Mouse (Mus musculus): Measurements from ENCODE around the gene Sumo1. TPM values are rescaled to one million over a fixed set of nuclear protein-coding genes. Genes with fewer than 3 reads are reported as not detected.
A peak's percentile ranks its signal among the peaks of the same experiment; 100 is the strongest.
"Not testable (repeated sequence)": the region's sequence is repeated elsewhere in the genome, so short reads cannot be mapped to it uniquely, and the experiment has no call there.

Gene Sumo1
- polyA plus RNA-seq, 1 experiment from 2014 or later: 445 TPM

GRCm38 (mm10) chr1:59668871-59669270, 1.8 kb downstream of the Sumo1 start:
- Histone ChIP-seq H3K36me3 (peaks cover 3% of the 10 kb centered on the region; the same call in 1 of the 2 replicates), H3K9ac (no peak overlapping the region), H3K4me2 (replicated peaks) (peak overlapping the region; percentile 85; the same call in 1 of the 2 replicates), H3K9me3 (no peaks in the 10 kb centered on the region), H3K27me3 (replicated peaks) (no peaks in the 10 kb centered on the region), H3K4me3 (no peak overlapping the region), H3K27ac (no peak overlapping the region), H3K4me1 (peaks cover 13% of the 10 kb centered on the region)
- no peak for ATAC-seq (ENCODE audit: low FRiP score, low read depth)
- WGBS: 93% methylated on average over 2 of the region's 2 CpGs

- Histone ChIP-seq H3K36me3 (no peaks in the 10 kb centered on the region), H3K27me3 (replicated peaks) (no peaks in the 10 kb centered on the region), H3K4me3 (no peak overlapping the region), H3K9ac (no peak overlapping the region), H3K27ac (no peak overlapping the region), H3K9me3 (no peaks in the 10 kb centered on the region), H3K4me1 (peaks cover 3% of the 10 kb centered on the region; the same call in 1 of the 2 replicates), H3K4me2 (replicated peaks) (no peak overlapping the region)
- 92% methylated on average over 3 of the region's 3 CpGs for WGBS
- ATAC-seq (ENCODE audit: low FRiP score, low read depth): no peak
Observed at GRCm38 (mm10) chr1:59663456-59664135, 7.0 kb downstream of the Sumo1 start.

- Histone ChIP-seq H3K9me3 (no peaks in the 10 kb centered on the region), H3K36me3 (peaks cover 17% of the 10 kb centered on the region), H3K4me2 (replicated peaks) (no peak overlapping the region), H3K27ac (no peak overlapping the region), H3K27me3 (replicated peaks) (no peaks in the 10 kb centered on the region), H3K4me1 (no peaks in the 10 kb centered on the region), H3K9ac (no peak overlapping the region), H3K4me3 (no peak overlapping the region)
- WGBS: 94% methylated on average over 7 of the region's 7 CpGs
- no peak for ATAC-seq (ENCODE audit: low FRiP score, low read depth)
Observed at GRCm38 (mm10) chr1:59656244-59657171, 14.1 kb downstream of the Sumo1 start.

GRCm38 (mm10) chr1:59653243-59653911, 17.3 kb downstream of the Sumo1 start:
- H3K36me3 ChIP-seq: peaks cover 29% of the 10 kb centered on the region
- no peak for ATAC-seq (ENCODE audit: low FRiP score, low read depth)
- H3K9ac ChIP-seq: no peak overlapping the region
- H3K4me1 ChIP-seq: no peaks in the 10 kb centered on the region
- no peaks in the 10 kb centered on the region for H3K9me3 ChIP-seq
- H3K4me2 ChIP-seq (replicated peaks): no peak overlapping the region
- H3K27me3 ChIP-seq (replicated peaks): no peaks in the 10 kb centered on the region
- 93% methylated on average over 3 of the region's 3 CpGs for WGBS
- no peak overlapping the region for H3K4me3 ChIP-seq
- H3K27ac ChIP-seq: no peak overlapping the region

GRCm38 (mm10) chr1:59651201-59651819, 19.3 kb downstream of the Sumo1 start:
- Histone ChIP-seq H3K27me3 (replicated peaks) (no peaks in the 10 kb centered on the region), H3K4me1 (no peaks in the 10 kb centered on the region), H3K9ac (no peak overlapping the region), H3K9me3 (no peaks in the 10 kb centered on the region), H3K27ac (no peak overlapping the region), H3K4me3 (no peak overlapping the region), H3K36me3 (peaks cover 42% of the 10 kb centered on the region), H3K4me2 (replicated peaks) (no peak overlapping the region)
- ATAC-seq (ENCODE audit: low FRiP score, low read depth): no peak
- 91% methylated on average over 3 of the region's 3 CpGs for WGBS

GRCm38 (mm10) chr1:59646502-59646901, 24.1 kb downstream of the Sumo1 start:
- H3K27ac ChIP-seq; H3K4me2 ChIP-seq (replicated peaks); H3K9me3 ChIP-seq; ATAC-seq (ENCODE audit: low FRiP score, low read depth); H3K27me3 ChIP-seq (replicated peaks); H3K4me3 ChIP-seq; H3K9ac ChIP-seq; H3K4me1 ChIP-seq: not testable (repeated sequence)
- H3K36me3 ChIP-seq: peaks cover 38% of the 10 kb centered on the region
- WGBS: 92% methylated on average over 2 of the region's 2 CpGs

- no peaks in the 10 kb centered on the region for H3K9me3 ChIP-seq
- ATAC-seq (ENCODE audit: low FRiP score, low read depth): no peak
- H3K9ac ChIP-seq: no peak overlapping the region
- H3K4me3 ChIP-seq: no peak overlapping the region
- H3K4me1 ChIP-seq: no peaks in the 10 kb centered on the region
- H3K36me3 ChIP-seq: peaks cover 33% of the 10 kb centered on the region
- no peaks in the 10 kb centered on the region for H3K27me3 ChIP-seq (replicated peaks)
- H3K4me2 ChIP-seq (replicated peaks): no peak overlapping the region
- WGBS: 89% methylated on average over 1 of the region's 1 CpGs
- no peak overlapping the region for H3K27ac ChIP-seq
Observed at GRCm38 (mm10) chr1:59642488-59642887, 28.1 kb downstream of the Sumo1 start.

GRCm38 (mm10) chr1:59638371-59638770, 32.3 kb downstream of the Sumo1 start:
- 82% methylated on average over 3 of the region's 3 CpGs for WGBS
- Histone ChIP-seq H3K4me2 (replicated peaks) (no peak overlapping the region), H3K36me3 (peaks cover 18% of the 10 kb centered on the region), H3K4me1 (no peaks in the 10 kb centered on the region), H3K9me3 (no peaks in the 10 kb centered on the region), H3K4me3 (no peak overlapping the region), H3K27ac (no peak overlapping the region), H3K9ac (no peak overlapping the region), H3K27me3 (replicated peaks) (no peaks in the 10 kb centered on the region)
- no peak for ATAC-seq (ENCODE audit: low FRiP score, low read depth)

GRCm38 (mm10) chr1:59636349-59636748, 34.3 kb downstream of the Sumo1 start:
- Histone ChIP-seq H3K4me1 (no peaks in the 10 kb centered on the region), H3K27ac (no peak overlapping the region), H3K4me2 (replicated peaks) (no peak overlapping the region), H3K9ac (no peak overlapping the region), H3K27me3 (replicated peaks) (no peaks in the 10 kb centered on the region), H3K36me3 (peaks cover 9% of the 10 kb centered on the region), H3K9me3 (no peaks in the 10 kb centered on the region), H3K4me3 (no peak overlapping the region)
- 81% methylated on average over 1 of the region's 1 CpGs for WGBS
- no peak for ATAC-seq (ENCODE audit: low FRiP score, low read depth)

GRCm38 (mm10) chr1:59633056-59633455, 37.6 kb downstream of the Sumo1 start:
- Histone ChIP-seq H3K27ac (no peak overlapping the region), H3K36me3 (no peaks in the 10 kb centered on the region), H3K9ac (no peak overlapping the region), H3K9me3 (no peaks in the 10 kb centered on the region), H3K27me3 (replicated peaks) (no peaks in the 10 kb centered on the region), H3K4me1 (no peaks in the 10 kb centered on the region), H3K4me2 (replicated peaks) (no peak overlapping the region), H3K4me3 (no peak overlapping the region)
- ATAC-seq (ENCODE audit: low FRiP score, low read depth): no peak
- WGBS: 37% methylated on average over 6 of the region's 6 CpGs

- no peaks in the 10 kb centered on the region for H3K36me3 ChIP-seq
- ATAC-seq (ENCODE audit: low FRiP score, low read depth): no peak
- no peaks in the 10 kb centered on the region for H3K4me1 ChIP-seq
- no peak overlapping the region for H3K4me3 ChIP-seq
- H3K27me3 ChIP-seq (replicated peaks): no peaks in the 10 kb centered on the region
- no peak overlapping the region for H3K27ac ChIP-seq
- 82% methylated on average over 5 of the region's 5 CpGs for WGBS
- H3K4me2 ChIP-seq (replicated peaks): no peak overlapping the region
- H3K9ac ChIP-seq: no peak overlapping the region
- no peaks in the 10 kb centered on the region for H3K9me3 ChIP-seq
Observed at GRCm38 (mm10) chr1:59631986-59632659, 38.5 kb downstream of the Sumo1 start.

All from neural tube, embryonic 12.5 days (tissue).